Mouse (Mus musculus): Measurements from ENCODE around the gene Dera. TPM values are rescaled to one million over a fixed set of nuclear protein-coding genes. Genes with fewer than 3 reads are reported as not detected.

The Dera gene
- total RNA-seq, 2 experiments from 2014 or later = 6.1 to 7.9 TPM

DNA sequence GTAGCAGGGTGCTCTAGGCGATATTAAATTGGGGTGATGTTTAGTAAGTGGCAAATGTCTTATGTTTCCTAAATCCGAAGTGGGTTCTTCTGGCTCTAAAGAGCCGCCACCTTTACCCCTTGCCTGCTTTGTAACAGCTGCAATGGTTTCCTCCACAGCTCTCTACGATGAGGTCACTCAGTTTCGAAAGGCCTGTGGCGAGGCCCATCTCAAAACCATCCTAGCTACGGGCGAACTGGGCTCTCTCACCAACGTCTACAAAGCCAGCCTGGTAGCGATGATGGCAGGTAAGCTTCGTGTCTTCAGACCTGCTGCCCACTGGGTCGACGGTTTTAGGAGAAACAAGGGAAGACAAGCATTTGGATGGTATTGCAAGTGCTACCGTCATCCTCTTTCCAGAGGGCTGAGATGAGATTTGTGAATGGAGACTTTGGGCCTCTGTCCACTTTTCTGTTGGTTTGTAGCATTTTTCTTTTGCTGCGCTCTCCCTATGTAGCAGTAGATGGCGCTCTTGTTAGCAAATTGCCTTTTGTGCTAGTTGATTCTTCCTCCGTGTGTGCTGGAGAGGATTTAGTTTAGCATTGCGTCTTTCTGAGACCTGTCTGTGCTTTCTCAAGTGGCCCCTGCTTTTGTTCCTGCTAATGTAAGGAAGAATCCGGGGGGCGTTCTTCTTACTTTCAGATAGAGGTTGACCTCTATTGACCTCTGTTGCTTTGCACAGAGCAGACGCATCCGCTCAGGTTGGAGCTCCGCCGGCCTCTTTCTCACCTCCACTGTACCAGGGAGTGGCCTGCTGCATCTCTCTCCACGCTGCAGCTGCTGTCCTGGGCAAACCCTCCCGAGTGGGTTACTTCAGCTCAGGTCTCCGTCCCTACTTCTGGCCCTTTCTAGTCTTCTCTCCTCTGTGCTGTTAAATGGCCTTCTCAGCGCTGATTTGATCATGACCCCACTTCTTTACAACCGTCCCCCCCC, 42.5 kb downstream of the Dera start:
- intact Hi-C loops (cut with DNase I) = loop anchor here (5.0 kb wide), 1 partner anchor 355 kb away; no protein-coding TSS in a partner anchor
- DNase-seq (ENCODE audit: low spot score in 2 of 2) = peak; percentile 69 to 77

DNA sequence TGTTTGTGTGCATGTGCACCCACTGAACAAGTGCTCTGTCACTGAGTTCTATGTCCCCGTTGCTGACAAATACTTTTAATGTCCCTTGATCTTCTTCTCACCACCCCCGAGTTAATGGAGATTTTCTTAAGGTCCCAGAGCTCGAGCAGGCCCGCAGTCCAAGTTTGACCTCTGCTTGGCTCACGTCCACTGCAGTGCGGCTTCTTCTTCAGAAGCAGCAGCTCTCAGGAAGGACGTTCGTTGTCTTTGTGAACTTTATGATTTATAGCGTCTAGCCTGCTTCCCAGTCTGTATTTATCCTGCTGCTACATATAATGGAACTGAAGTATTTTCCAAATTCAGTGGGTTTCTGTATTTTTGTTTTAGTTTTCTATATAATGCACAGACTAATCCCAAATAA, 44.9 kb downstream of the Dera start:
- intact Hi-C loops (cut with DNase I) = loop anchor here (5.0 kb wide), 1 partner anchor 353 kb away; no protein-coding TSS in a partner anchor
- no peak for DNase-seq (ENCODE audit: low spot score in 2 of 2)

DNA sequence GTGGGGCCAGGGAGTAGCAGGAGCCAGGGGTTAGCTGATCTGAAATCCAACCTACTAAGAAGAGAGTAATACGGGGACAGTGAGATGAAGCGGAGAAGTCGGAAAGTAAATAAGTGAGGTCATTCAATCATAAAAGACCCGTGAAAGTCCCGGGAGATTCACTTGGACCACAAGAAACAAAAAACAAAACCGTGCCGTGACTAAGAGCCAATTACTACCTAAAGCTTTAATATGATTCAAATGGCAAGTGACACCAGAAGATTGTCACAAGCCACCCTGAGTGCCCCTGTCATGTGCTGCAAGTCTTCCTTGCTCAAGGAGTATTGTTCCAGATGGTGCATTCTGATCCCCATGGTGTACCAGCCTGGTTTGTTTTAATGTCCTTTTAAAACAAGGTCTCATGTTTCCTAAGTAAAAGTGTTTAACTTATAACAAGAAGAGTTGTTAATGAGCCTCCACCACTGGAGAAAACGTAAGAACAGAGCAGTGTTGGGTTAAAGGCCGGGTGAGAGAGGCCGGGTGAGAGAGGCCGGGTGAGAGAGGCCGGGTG, 49.2 kb downstream of the Dera start:
- no peak for DNase-seq (ENCODE audit: low spot score in 2 of 2)
- intact Hi-C loops (cut with DNase I) = no loop called here

DNA sequence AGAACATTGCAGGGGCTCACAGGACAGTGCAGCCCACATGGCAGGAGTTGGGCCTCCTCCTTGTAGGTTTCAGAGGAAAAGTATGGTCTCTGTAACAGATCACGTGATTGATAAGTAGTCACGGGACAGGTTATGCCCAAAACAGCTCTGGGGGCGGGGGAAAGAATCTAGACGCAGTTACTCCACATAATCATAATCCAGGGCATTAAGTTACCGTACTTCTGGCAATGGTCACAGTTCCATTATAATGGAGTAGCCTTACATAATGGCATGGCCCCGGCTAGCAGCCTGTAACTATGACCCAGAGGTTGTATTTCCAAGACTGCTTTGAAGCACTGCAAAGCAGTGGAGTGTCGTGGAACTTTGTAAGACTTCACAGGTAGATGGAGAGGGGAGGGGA, 49.8 kb downstream of the Dera start:
- intact Hi-C loops (cut with DNase I) = no loop called here
- DNase-seq (ENCODE audit: low spot score in 2 of 2) = no peak

DNA sequence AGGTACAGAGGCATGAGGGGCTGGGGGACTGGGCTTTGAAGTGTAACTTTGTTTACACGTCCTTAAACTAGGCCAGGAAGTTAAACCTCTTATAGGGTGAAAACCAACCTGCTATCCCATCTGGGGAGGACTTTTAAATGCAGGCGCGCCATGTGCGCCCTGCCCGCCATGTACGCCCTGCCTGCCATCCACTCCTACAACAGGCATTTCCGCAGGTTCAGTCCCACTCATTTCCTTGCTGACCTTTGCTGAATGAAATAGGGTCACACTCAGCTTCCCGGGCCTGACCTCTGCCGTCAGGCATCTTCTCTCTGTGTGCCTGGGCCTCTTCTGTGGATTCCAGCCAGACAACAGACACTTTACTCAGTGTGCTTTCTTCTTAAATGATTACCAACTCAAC, 50.3 kb downstream of the Dera start:
- intact Hi-C loops (cut with DNase I) = no loop called here

DNA sequence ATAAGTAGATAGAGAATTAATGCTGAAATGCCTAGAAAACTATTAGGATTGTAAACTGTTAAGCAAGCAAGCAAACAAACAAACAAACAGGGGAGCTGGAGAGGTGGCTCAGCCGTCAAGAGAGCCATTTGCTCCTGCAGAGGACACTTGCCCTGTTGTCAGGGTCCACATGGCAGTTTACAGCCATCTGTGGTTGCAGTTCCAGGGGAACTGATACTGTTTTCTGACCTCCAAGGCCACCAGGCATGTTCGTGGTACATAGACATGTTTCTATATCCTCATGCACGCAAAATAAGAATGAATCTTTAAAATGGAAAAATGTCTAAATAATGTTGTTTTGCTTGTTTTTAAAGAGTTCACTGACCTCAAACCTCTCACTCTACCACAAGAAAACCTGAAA, 52.0 kb downstream of the Dera start:
- DNase-seq (ENCODE audit: low spot score in 2 of 2) = no peak
- intact Hi-C loops (cut with DNase I) = no loop called here

More for the DNA sequence above, 50.3 kb downstream of the Dera start:
- no peak for DNase-seq (ENCODE audit: low spot score in 2 of 2)

DNA sequence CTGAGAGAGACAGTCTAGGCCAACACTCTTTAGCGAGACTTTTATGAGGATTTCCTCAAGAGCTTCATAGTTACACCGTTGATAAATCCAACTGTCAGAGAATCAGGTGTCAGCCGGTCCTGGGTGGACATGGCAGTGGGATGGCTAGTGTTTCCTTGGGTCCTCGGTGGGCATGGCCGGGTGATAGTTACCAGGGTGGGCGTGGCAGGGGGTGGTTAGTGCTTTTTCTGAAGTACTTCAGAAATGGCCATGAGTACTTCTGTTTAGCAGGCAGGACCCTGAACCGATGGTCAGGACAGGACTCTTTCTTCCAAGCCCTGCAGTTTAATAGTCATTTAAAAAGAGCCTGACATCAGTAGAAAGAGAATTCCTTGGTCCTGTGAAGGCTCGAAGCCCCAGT, 52.5 kb downstream of the Dera start:
- intact Hi-C loops (cut with DNase I) = no loop called here
- DNase-seq (ENCODE audit: low spot score in 2 of 2) = no peak

DNA sequence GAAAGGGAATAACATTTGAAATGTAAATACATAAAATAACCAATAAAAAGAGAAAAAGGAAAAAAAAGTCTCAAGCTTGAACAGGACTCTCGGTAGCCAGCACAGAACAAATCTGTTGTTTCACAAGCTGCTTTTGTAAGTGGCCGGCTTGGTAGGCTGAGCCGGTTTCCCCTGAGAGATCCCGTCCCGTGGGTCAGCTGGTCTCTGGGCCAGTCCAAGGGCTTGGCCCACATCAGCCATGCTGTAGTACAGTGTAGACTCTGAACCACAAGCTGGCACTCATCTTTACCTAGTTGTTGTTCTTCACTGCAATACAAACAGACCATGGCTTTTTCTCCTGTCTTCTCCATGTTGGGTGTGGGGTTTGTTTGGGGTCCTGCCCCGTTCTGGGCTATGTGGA, 53.0 kb downstream of the Dera start:
- intact Hi-C loops (cut with DNase I) = no loop called here
- no peak for DNase-seq (ENCODE audit: low spot score in 2 of 2)

DNA sequence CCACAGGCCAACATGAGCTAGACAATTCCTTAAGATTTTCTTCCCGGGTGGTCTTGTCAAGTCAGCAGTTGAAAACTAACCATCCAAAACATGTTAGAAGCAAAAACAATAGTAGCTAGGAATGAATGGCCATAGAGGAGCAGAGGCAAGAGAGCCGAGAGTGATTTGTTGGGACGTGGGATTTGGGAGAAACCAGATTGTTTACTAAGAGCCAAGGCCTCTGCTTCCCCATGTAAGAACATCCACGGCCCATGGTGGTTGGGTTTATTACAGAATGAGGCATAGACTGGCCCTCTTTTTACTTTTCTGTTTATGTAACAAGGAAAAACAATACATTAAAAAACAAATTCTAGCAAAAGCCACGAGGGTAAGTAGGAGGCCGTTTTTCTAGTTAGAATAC, 54.4 kb downstream of the Dera start:
- intact Hi-C loops (cut with DNase I) = no loop called here
- no peak for DNase-seq (ENCODE audit: low spot score in 2 of 2)

DNA sequence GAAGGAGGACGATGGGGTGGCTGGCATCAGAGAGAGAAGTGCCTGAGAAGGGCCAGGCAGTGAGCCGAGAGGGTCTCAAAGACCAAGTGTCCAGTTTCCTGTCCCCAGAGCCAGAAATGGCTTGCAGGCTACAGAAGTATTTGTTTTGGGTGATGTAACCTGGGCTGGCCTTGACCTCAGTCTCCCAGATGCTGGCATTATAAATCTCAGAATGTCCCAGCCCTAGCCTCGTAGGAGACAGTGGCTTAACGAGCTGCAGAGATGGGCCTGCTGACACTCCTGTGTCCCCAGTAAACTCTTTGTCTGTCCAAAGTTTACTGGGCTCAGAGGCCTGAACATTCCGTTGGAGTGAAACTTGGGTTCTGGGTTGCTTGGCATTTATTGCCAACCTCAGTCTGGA, 55.8 kb downstream of the Dera start:
- intact Hi-C loops (cut with DNase I) = no loop called here
- DNase-seq (ENCODE audit: low spot score in 2 of 2) = no peak

DNA sequence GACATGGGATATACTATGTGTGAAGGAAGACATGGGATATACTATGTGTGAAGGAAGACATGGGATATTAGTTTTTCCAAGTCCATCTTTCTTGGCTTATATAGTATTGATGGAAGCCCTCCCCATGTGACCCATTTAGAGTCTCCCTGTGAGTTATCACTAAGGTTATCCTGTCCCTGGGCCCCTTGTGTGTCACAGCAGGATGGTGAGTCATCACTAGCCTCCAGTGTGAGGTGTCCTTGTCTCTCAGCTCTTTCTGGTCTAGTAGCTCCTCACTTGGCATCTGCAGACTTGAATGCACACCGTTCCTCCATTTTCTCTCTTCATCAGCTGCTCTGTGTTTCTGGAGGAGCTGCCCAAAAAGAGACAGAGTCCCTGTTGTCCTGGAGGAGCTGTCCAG, 59.7 kb downstream of the Dera start:
- DNase-seq (ENCODE audit: low spot score in 2 of 2) = no peak
- intact Hi-C loops (cut with DNase I) = no loop called here

DNA sequence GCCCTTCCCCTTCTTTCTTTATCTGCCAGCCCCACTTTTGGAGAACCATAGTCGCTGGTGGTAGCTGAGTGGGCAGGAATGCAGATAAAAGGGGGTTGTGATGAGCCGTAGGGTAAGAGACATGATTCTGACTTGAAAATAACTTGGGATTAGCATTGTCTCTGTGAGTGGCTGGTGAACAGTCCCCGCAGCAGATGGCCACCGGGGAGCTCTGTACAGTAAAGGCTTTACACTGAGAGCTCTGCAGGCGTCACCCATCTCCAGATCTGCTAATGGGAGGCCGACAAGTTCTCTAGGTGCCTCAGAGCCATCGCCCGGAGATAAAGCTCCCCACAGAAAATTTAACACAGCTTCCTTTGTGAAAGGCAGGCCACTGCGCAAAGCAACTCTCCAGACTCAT, 62.2 kb downstream of the Dera start:
- peak in 1 of 2 experiments; percentile 36 for DNase-seq (ENCODE audit: low spot score in 2 of 2)
- intact Hi-C loops (cut with DNase I) = no loop called here

DNA sequence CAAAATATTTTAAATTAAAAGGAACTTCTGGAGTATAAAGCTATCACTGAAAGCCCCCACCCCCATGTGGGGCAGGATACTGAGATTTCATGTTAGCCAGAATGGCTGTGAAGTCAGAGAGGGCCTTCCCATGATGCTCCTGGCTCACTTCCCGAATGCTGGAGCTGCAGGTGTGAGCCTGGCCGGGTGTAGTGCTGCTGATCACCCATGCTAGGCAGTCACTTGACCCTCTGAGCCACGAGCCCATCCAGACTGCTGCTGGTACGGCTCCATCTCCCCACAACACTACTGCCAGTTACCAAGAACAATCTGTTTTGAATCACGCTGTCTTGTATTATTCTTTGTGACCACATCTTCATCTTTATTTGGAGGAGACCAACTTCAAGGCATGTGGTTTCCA, 68.2 kb downstream of the Dera start:
- DNase-seq (ENCODE audit: low spot score in 2 of 2) = no peak
- intact Hi-C loops (cut with DNase I) = no loop called here

DNA sequence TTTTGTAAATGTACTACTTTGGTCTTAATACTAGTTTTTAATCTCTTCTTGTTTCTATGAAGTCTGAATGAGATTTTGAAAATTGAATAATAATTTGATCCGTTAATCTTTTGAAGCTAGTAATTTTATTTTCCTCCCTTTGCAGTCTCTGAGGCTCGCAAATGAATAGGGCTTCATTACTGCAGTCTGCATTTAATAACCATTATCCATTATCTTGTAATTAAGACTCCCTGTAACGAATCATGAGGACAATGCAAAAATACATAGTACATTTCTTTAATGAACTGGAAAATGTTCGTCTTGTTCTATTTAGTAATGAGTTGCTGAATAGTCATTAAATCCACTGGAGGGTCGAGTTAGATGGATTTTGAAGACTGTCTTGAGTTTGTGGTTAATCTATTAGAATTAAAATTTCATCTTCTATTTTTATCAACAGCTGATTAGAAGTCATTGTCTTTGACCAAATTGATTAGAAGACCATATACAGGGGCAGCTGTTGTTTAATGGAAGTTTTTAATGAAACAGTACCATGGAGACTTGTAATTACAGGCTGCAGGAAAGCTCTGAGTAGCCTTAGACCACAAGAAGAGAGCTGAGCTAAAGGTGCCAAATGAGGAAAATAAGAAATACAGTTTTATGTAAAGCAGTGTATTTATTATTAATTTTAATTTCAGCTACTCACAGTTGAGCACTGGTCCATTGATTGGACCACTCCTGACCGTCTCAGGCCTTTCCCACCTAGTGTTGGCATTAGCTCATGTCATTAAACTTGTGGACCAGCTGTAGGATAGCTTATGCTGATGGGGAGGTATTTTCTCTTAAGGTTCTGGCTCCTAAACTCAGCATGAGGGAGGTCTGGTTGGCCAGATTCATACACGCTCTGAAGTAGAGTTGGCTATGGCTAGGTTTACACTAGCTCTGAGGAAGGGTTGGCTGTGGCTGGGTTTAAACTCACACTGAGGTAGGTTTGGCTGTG, 70.0 kb downstream of the Dera start:
- DNase-seq (ENCODE audit: low spot score in 2 of 2) = no peak
- intact Hi-C loops (cut with DNase I) = no loop called here

DNA sequence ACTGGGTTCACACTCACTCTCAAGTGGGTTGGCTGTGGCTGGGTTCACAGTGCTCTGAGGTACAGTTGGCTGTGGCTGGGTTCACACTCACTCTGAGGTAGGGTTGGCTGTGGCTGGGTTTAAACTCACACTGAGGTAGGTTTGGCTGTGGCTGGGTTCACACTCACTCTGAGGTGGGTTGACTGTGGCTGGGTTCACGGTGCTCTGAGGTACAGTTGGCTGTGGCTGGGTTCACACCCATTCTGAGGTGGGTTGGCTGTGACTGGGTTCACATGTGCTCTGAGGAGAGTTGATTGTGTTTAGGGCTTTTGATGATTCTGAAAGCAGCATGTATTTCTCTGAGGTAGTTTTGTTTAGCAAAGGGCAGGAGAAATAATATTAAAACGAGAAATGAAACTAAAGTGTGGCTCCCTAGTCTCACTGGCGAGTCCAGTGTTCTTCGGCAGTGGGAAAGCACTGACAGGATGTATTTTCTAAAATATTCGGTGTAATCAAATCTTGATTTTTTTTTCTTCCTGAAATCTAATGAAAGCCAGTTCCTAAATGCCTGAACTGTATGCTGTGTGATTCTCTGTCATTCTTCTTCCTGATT, 70.8 kb downstream of the Dera start:
- DNase-seq (ENCODE audit: low spot score in 2 of 2) = no peak
- intact Hi-C loops (cut with DNase I) = no loop called here

DNA sequence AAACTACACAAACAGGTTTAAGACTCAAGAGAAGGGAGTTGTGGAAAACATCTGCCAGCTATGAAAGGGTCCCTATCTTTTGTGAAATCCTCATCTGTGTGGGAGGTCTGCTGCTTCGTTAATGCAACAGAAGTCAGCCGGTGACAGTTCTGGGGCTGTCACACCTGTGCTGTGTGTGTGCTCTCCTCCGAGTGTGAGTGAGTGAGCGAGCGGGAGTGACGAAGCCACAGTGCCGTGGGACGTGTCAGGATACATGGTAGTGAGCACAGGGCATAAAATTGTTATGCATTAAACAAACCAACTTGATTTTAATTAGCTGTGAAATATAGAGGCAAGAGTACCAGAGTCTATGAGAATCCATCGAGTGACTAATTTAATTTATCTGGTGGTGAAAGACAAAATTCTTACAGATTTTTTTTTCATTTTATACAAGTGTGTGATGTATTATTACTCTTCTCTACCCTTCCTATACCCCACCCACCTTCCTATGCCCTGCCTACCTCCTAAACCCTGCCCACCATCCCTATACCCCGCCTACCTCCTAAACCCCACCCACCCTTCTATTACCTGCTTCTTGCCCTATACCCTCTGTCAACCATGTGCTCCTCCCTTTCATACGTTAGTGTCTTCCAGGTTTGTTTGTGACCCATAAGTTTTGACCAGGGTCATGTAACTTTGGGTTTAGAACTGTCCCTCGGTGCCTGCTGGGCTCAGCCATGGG, 74.9 kb downstream of the Dera start:
- intact Hi-C loops (cut with DNase I) = no loop called here
- no peak for DNase-seq (ENCODE audit: low spot score in 2 of 2)

DNA sequence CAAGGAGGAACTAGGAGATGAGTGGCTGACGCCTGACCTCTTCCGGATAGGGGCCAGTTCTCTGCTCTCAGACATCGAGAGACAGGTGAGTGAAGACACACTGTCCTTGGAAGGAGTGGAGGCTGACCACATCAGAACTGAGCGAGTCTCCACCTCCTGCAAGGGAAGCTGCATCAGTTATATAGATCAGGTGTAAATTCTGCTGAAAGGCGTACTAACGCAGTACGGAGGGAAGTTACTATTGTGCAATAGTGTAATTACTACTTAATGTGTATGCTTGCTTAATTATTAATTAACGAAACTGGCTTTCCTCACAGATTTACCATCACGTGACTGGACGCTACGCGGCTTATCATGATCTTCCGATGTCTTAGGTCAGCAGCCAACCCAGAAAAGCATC, 82.5 kb downstream of the Dera start:
- intact Hi-C loops (cut with DNase I) = no loop called here

DNA sequence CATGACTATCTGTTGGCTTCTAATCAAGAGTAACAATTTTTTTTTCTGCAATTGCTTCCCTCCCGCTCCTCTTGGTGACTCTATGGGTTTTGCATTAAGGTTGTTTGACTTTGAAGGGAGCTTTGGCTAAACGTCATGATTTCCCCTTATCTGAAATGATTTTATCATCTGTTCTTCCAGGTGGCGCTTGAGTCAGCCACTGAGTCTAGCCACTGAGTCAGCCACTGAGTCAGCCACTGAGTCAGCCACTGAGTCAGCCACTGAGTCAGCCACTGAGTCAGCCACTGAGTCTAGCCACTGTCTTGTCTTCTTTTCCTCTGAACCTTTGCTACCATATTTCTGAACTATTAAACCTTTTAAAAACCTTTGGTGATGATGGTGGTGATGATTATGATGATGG, 89.0 kb downstream of the Dera start:
- intact Hi-C loops (cut with DNase I) = no loop called here
- peak in 1 of 2 experiments; percentile 17 for DNase-seq (ENCODE audit: low spot score in 2 of 2)

More for the DNA sequence above, 82.5 kb downstream of the Dera start:
- no peak for DNase-seq (ENCODE audit: low spot score in 2 of 2)

Measured in left cerebral cortex, postnatal 14 days (tissue).